Mouse (Mus musculus): ENCODE measurements at regions not wholly inside any gene's neighbourhood (a gene's known extent, or its start where the extent isn't known, plus 50 kb on each side); places are given as distances from the start of the nearest gene placed in this dataset.
A peak's percentile ranks its signal among the peaks of the same experiment; 100 is the strongest.

DNA sequence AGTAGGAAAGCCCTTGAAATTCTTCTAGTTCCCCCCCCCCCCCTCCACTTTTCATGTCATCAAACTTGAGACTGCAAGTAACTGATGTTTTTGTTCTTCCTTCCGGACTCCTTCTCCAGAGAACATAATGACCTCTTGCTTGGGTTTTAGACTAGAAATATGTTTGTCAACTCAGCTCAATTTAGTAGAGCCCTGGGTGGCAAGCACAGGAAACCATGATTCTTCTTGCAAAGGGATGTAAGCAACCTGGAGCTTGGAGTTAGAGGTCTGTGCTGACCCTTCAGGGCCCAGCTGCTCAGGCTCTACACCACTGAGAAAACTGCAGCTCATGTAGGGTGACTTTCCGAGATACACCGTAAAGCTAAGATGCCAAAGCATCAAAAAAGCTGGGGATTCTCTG is 127.2 kb upstream of the Meis1 start:
- no peak for DNase-seq (ENCODE audit: low spot score)

DNA sequence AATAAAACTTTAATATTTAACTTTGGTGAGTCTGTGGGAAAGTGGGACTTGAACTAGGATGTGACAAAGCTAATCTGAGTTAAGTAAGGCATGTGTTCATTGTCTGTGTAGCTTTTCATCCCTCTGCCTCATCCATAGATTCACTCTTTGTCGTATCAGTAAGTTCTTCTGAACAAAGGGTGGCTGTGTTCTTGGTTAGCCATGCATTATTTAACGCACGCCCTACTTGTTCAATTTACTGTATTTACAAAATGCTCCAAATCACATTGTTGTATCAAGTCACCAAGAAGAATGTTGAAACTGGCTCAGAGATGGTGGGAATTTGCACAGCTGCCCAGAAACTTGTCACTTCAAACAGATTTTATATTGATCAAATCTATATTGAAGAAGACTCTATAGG is 132.2 kb upstream of the Meis1 start:
- no peak for DNase-seq (ENCODE audit: low spot score)

DNA sequence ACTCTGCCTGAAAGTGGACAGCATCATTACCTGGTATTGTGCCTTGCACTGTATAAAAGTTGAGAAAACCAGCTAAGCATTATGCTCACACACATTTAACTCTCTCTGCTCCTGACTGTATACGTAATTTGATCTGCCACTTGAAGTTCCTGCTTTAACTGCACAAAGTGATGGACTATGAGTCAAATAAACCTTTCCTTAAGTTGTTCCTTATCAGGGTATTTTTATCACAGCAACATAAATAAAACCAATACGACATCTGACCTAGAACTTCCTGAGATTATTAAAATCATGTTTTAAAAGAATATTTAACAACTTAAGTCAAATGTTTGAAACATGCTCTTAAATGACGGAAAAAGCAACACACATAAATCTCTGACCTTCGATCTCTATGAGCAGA is 134.9 kb upstream of the Meis1 start:
- no peak for DNase-seq (ENCODE audit: low spot score)

DNA sequence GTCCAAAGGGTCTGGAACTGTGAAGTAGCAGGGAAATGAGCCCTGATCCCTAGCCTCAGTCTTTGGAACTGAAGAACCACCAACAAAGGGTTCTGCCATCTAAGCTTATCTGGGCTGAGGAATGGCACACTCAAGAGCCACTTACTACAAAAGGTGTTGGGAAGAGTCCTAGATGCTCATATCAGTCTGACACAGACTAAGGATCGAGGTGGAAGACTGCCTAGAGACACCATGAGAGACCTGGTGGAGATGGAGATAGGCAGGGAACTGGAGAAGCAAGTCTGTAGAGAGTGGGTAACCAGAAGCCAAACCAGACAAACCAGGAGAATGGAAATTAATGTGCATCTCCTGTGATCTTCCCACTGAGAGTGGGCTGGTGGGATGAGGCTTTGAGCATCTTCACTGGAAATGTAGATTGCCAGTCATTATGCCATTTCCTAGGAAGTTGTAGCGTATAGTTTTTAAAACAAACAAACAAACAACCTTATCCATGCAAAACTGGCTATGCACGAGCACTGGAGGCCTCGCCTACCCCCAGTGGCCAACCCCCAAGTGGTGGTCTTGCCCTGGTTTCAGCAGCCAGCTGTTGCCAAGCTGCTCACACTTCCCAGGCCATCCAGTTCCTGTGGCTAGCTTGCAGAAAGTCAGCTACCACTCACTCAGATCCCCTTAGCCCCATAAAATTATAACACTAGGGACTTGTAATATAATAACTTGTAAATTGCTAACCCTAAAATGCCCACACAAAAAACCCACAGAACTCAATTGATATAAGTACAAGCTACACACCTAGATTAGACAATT is 136.2 kb upstream of the Meis1 start:
- DNase-seq (ENCODE audit: low spot score), result no peak

DNA sequence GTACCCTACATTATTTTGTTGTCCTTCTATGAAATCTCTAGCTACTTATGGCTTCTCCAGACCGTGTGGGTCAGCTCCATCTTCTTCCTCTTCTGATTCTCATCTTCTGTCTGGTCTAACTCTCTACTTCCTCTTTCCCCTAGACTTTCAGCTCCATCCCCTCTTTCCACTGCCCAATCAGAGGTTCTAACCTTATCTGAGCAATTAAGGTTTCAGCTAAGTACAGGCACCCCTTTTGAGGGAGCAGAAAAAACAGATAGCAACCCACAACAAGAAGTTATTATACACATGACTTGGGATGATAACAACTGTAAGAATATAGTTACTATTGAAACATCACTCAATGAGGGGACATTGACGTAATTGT is 136.8 kb upstream of the Meis1 start:
- DNase-seq (ENCODE audit: low spot score), result no peak

DNA sequence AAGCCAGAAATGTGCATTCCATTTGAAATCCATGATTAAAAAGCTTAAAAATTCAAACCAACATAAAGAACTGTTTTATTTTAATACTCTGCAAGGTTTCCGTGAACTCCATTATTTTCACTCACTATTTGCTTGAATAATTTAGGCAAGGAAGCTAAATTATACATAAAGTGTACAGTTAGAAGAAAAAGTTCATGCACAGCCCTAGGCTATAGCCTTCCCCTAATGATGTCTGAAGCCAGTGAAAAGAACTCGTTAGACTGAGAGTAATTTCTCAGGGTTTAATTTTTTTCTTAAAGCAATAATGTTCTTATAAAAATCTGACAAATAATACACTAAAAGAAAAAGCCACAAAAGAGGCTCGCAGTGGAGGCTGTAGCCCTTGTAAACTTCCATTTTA is 141.4 kb upstream of the Meis1 start:
- no peak for DNase-seq (ENCODE audit: low spot score)

DNA sequence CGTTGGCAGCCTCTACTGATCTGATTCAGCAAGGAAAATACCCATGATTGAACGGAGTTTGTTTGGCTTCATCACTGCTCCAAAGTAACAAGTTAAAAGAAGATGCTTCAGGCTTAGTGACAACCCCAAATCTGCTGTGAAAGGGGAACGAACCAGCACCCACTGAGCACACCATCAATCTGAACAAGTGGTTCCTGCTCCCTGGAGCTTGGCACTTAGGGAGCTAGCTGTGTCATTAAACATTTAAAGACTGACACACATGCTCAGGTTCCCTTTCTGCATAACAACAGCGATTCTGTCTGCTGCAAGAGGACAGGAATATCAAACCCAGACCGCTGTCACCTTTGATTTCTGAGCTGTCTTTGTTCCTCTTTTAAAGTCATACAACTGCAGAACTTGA is 141.9 kb upstream of the Meis1 start:
- DNase-seq (ENCODE audit: low spot score), result no peak

DNA sequence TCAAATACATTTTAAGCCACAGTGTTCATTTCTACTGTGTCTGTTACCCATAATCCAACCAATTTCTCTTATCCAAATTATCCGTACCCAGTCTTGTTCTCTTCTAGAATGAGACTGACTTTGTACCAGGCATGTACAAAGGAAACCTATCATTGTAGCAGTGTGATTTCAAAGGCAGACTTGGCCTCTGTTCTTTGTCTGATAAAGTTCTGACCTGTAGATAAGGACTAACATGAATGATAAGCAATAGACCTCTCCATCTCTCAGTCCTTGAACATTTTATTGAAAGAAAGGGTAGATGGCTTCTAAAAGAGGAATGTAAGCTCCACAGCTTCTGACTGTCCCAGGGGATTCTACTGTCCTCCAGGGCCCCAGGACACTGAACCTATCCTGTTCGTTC is 152.2 kb upstream of the Meis1 start:
- no peak for DNase-seq (ENCODE audit: low spot score)

DNA sequence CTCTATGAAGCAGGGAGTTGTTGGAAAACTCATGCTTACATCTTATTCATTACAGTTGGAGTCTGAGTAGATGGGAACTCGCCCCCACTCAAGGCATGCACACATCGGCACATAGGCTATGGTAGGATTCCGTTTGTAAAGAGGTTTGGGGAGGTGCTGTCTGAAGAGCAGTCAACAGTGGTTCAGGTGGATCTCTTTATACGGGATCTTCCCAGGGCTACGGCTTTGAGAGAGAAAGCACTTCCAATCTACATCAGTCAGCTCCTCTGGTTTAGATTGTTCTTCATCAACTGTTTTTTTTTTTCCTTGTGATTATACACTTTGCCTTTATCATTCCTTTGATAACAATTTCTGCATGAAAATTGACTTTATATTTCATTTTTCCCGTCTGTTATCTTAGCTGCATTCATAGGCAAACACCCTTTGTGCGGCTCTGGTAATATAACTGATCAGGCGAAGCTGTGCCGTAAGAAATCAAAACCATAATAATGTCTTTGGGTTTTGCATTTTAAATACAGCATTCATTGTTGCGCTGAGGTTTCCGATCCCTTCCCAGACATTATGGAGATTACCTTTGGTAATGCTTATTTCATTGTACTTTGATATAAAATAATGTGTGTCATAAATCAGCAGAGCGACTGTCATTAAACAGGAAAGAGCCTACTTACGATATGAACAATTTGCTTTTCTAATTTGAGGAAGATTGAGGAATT is 155.7 kb upstream of the Meis1 start:
- DNase-seq (ENCODE audit: low spot score), result no peak

DNA sequence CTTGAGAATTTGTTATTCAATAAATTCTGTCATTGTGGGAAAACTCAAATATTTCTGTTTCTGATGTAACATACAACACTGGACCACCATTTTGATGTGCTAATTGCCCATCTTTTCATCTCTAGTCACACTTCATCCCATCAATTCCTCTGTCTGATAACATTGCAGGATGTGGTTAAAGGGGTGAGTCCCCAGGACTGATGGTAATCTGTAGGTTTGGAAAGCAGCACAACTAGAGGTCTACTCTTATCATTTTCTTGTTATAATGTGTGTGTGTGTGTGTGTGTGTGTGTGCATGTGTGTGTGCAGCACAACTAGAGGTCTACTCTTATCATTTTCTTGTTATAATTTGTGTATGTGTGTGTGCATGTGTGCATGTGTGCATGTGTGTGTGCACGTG is 160.5 kb upstream of the Meis1 start:
- DNase-seq (ENCODE audit: low spot score), result no peak

DNA sequence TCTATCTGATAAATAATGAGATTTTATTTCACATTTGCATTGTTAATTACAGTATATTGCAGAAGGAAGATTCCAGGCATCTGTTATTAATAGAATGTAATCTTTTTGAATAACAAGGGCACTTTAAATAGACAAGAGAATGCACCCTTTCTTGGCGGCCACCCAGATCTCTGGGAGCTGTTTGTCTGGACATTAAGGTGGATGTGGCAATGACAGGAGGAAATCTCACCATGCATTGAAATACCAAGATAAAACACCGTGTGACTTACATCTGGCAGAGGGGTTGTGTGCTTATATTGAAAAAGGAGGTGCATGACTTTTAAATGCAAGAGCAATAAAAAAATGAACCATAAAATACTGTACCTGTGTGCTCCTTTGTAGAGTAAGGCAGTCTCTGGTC is 171.0 kb upstream of the Meis1 start:
- DNase-seq (ENCODE audit: low spot score), result no peak

DNA sequence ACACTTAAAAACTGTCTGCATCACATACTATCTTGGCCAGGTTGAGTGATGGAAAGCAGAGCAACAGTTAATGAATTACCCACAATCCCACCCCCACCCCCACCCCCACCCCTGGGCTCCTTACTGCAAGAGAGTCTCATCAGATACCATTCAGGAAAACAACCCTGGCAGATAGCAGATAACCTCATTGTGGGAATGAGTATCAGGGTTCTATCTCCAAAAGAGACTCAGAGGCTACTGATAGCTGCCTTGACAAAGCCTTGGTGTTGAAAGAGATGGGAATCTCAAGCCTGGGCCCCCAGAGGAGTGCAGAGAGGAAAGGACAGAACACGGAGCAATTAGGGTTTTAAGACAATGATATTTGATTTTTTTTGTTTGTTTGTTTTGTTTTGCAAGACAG is 175.7 kb upstream of the Meis1 start:
- no peak for DNase-seq (ENCODE audit: low spot score)

DNA sequence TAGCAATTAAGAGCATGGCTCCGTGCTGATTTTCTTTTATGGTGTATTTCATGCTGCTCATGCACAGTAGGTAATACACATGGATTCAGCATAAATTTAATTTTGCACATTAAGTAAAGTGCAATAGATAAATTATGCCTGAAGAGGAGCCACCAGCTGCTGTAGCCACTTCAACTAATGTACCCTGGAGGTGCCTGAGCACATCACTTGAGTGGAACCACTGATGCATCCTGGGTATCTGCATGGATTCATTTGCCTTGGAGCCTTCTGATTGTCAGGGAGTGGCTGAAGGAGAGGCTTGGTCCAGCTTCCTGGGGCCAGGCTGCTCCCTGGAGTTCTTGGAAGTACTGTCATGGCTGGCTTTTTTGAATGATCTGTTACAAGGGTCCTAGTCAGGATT is 179.0 kb upstream of the Meis1 start:
- DNase-seq (ENCODE audit: low spot score), result no peak

DNA sequence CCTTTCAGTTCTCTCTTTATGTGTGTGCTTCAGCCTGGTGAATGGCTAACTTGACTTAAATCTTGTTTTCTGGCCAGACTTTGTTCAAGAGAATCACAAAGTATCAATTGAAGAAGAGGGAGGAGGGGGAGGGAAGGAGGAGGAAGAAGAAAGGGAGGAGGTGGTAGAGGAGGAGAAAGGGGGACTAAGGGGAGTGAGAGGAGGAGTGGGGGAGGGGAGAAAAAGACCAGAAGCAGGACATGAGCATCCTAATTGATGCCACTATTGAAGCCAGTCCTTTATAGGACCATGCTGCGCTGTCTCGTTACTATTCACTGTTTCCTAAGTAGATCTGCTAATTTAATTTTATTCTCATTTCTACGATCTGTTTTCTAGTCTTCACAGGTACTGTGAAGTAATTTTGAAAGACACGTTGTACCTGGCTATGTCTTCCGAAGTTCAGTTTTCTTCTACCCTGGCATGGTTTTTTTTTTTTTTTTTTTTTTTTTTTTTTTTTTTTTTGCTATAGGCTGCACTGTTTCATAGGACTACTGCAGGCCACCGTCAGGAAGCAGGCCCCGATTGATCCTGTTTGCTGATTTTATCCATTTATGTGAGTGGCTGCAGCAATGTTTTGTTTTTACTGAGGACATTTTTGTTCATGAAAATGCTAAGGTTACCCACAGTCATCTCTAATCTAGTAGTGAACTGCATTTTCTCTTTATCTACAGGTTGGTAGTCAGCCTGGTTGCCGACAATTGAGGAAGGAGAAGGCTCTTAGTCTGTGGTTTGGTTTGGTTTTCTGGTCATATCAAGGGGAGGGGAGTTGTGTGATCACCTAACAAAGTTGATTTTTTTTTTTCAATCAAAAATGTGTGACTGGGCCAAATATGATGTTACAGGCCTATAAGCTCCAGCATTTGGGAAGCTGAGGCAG is 184.1 kb upstream of the Meis1 start:
- no peak for DNase-seq (ENCODE audit: low spot score)

DNA sequence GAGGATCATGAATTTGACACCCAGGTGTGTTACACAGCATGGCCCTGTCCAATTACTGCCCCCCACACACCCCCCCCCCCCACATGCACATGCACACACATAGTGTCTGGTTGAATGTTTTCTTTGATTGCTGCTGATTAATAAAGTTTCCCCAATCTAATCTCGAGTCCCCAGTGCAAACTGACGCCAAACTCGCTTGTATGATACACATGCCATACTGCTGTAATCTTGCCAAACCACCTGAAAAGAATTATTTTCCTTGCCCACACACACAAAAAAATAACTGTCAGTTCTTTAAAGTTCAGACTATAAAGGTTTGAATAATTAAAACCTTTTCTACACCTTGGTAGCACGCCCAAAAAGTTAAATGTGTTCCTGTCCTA is 184.7 kb upstream of the Meis1 start:
- DNase-seq (ENCODE audit: low spot score), result no peak

DNA sequence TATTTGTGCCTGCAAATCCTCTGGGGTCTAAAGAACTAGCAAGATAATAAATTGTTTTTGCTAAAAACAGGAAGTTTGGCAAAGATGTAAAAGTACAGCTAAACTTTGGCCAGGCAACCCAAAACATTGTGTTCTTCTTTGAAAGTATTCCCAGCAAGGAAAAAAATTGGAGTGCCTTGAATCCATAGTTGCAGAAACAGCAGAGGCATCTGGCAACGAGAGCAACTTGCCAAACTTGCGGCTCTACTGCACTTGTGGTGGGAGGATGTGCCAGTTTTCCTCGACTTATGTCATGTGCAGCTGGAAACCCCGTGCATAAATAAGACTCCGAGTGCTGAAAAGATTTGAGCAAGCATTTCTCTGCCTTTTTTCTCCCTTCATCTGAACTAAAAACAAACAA is 185.2 kb upstream of the Meis1 start:
- peak; percentile 51 for DNase-seq (ENCODE audit: low spot score)

DNA sequence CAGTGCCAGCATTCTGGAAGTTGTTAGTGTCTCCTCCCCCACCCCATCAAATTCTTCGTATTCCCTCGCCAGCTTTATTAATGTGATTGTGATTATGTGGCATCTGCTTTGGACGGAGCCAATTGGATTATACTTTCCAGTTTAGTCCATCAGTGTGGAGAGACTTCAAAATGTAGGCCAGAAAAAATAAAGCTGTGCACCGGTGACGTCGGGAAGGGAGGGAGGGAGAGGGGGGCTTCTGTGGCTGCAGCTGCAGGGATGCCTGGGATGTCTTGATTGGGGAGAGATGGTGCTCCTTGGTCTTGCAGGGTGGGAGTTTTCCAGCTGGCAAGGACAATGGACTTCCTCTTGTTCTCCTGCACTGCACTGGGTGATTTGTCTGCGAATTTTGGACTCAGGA is 185.7 kb upstream of the Meis1 start:
- no peak for DNase-seq (ENCODE audit: low spot score)

DNA sequence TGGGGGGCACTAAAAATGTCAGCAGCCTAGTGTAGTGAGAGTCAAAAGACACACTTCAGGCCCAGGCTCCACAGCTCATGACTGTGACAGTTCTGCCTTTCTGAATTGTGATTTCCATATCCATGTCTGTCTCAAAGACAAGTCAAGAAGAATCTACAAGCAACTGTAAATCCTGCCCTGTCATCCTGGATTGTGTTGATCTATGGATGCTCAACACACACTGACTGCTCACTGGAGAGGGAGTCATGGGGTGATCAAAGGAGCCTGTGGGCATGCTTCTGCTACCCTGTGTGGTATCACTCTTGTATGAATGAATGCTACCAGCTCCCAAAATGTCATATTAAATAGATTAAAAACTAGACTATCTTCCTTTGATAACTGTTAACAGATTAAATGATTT is 186.4 kb upstream of the Meis1 start:
- DNase-seq (ENCODE audit: low spot score), result no peak

DNA sequence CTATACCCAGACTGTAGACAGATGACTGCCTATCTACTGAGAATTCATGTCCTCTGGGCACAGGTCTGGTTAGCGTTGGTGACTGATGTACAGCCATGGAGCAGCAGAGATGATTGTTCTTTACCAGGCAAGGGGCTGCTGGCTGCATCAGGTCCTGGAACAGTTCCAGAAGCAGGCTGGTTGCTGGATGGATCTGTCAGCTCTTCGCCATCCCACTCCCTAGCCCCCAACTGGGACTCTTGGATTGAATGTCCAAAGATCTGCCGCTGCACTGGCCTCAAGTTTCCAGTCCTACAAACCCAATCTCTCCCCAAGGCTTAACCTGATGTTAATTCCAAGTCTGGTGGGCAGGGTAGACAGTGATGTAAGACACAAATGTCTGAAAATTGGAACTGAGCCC is 200.7 kb upstream of the Meis1 start:
- DNase-seq (ENCODE audit: low spot score), result no peak

DNA sequence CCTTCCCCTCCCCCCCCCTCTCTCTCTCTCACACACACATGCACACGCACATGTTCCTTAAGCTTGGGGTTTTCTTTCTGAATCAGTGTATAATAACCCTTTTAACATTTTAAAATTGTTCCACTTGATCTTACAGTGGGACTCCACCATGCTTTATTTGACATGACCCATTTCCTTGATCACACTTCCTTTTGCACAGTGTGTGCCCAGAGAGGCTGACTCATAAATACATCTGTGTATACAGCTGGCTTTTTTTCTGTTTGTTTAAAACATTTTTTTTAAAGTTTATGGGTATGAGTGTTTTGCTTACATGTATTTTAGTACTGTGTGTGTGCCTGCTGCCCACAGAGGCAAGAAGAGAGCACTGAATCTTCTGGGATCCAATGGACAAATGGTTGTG is 202.7 kb upstream of the Meis1 start:
- no peak for DNase-seq (ENCODE audit: low spot score)

DNA sequence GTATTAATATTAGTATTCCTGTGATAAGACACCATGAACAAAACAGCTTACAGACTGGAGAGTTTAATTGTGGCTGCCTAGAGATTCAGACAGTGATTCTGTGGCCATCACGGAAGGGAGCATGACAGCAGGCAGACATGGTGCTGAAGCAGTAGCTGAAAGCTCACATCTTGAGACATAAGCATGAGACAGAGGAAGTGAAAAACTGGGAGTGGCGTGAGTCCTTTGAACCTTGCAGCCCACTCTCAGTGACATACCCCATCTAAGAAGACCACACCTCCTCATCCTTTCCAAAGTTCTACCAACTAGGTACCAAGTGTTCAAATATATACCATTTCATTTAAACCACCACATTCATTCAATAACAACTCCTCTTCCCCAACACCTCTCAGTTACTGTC is 208.0 kb upstream of the Meis1 start:
- no peak for DNase-seq (ENCODE audit: low spot score)

DNA sequence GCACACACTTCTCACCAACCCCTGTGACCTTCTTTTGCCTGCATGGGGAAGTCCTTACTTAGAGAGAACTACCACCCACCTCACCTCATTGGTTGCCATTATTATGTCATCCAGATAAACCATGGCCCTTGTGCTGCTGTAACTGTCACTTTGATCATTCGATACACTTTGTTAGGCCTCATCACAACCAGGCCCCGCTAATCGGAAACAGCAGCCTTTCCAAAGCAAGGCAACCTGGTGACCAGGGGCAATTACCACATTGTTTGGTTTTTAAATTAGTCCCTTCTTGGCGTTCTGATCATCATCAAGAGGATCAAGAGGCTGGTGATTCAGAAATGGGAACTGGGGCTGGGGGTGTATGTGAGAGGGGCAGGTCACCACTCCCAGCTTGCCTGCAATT is 208.9 kb upstream of the Meis1 start:
- no peak for DNase-seq (ENCODE audit: low spot score)

All from layer of hippocampus, adult 11-12 months (tissue).